Comparison of ENCODE assay signal across 7 mouse cellular contexts in the genomic region with DNA sequence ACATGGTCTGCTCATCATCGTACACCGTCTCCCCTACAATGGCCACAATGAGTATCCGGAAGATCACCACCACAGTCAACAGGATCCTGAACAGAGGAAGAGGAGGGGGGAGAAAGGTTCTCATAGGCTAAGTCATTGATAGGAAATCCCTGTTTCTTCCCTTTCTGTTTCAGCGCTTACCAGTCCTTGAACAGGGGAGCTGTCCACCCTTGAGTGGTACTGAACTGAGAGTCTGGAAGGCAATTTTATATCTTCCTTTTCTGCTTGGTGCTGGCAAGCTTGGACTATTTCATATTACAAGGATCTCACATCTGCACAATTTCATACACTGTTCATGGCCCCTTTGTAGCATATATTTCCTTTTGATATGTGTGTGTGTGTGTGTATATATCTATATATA. TPM values are rescaled to one million over a fixed set of nuclear protein-coding genes. Genes with fewer than 3 reads are reported as not detected.
A peak's percentile ranks its signal among the peaks of the same experiment; 100 is the strongest.
DNase-seq lines count a peak whose midpoint lies in the region; ATAC-seq lines count a peak whose summit lies in the region.

No protein-coding gene starts in this region.

- H3K27ac ChIP-seq in embryonic facial prominence, embryonic 10.5 days (replicated peaks), result no peak overlapping the region

- peaks cover 12% of the 10 kb centered on the region for H3K4me1 ChIP-seq in embryonic facial prominence, embryonic 10.5 days

- H3K9me3 ChIP-seq in embryonic facial prominence, embryonic 10.5 days, result no peaks in the 10 kb centered on the region

- H3K36me3 ChIP-seq in embryonic facial prominence, embryonic 10.5 days (replicated peaks), result no peaks in the 10 kb centered on the region

- ATAC-seq in erythroid progenitor cell, adult 5-6 weeks (replicated peaks; ENCODE audit: low FRiP score, poor library complexity, severe bottlenecking), result no peak

- 40% methylated on average over 4 of the region's 4 CpGs for WGBS in embryonic facial prominence, embryonic 10.5 days

- peak; percentile 21 to 61 for DNase-seq in urinary bladder, postnatal 4 days (ENCODE audit: low spot score in 2 of 2)
- DNase-seq in urinary bladder, postnatal 10 days (ENCODE audit: low spot score), result no peak
- peak; percentile 58 for DNase-seq in embryonic facial prominence, embryonic 10.5 days (ENCODE audit: low spot score)
- DNase-seq in kidney, postnatal 10 days, result peak; percentile 82
- peak; percentile 16 for DNase-seq in naive thymus-derived CD4-positive, alpha-beta T cell, adult 2 months (ENCODE audit: low read depth)
- no peak for DNase-seq in layer of hippocampus, adult 8-10 months (ENCODE audit: low spot score in 2 of 2)

- peaks cover 46% of the 10 kb centered on the region for H3K27me3 ChIP-seq in embryonic facial prominence, embryonic 10.5 days (replicated peaks; ENCODE audit: low read depth, poor library complexity, severe bottlenecking)

- no peak overlapping the region for H3K4me3 ChIP-seq in embryonic facial prominence, embryonic 10.5 days

RNA-seq across cellular contexts. Expression of a gene that starts 1.6 kb away (rescaled TPM):
- 0.08 and 0.15 TPM in 2 replicates for polyA plus RNA-seq in embryonic facial prominence, embryonic 10.5 days (2016; fragmentation: Nextera tagmentation; extraction: Ambion mirVana)
- total RNA-seq in erythroid progenitor cell, adult 5-6 weeks (2015; ENCODE audit: low replicate concordance), result not detected in 2 replicates
- not detected in 2 replicates for total RNA-seq in erythroid progenitor cell, adult 5-6 weeks (2017; ENCODE audit: low replicate concordance)
- total RNA-seq in layer of hippocampus, adult 8-10 months (2022), result 1 to 10 TPM; 4.8 to 5.8 (median 5.6) TPM

RNA-seq across cellular contexts. Expression of a gene that starts 41.5 kb away (rescaled TPM):
- 9.6 and 20.1 TPM in 2 replicates for polyA plus RNA-seq in embryonic facial prominence, embryonic 10.5 days (2016; fragmentation: Nextera tagmentation; extraction: Ambion mirVana)
- not detected in 2 replicates for total RNA-seq in erythroid progenitor cell, adult 5-6 weeks (2015; ENCODE audit: low replicate concordance)
- not detected in 2 replicates for total RNA-seq in erythroid progenitor cell, adult 5-6 weeks (2017; ENCODE audit: low replicate concordance)
- 1 to 10 TPM in 1 of 4 experiments, not detected in 3; 1.6 TPM for total RNA-seq in layer of hippocampus, adult 8-10 months (2022)

Comparison
In these comparisons a context has a peak if more than half of its experiments do, and no peak if none do; other contexts are left out.
1. DNase-seq: peak in urinary bladder, postnatal 4 days (2 of 2), embryonic facial prominence, embryonic 10.5 days (single experiment), kidney, postnatal 10 days (single experiment) and naive thymus-derived CD4-positive, alpha-beta T cell, adult 2 months (single experiment); none in urinary bladder, postnatal 10 days (single experiment) and layer of hippocampus, adult 8-10 months (0 of 2).
2. RNA of a gene that starts 1.6 kb away (total RNA-seq): 4.8 to 5.8 TPM in layer of hippocampus, adult 8-10 months; not detected in erythroid progenitor cell, adult 5-6 weeks; every median in the first group is over 4 times any median in the second.